Mouse (Mus musculus) E14TG2a.4 (cell line): ENCODE measurements around the gene Loxl1.
"Not testable (repeated sequence)": the region's sequence is repeated elsewhere in the genome, so short reads cannot be mapped to it uniquely, and the experiment has no call there.

Source experiments
- H3K27me3 ChIP-seq: 2 replicates; pipeline ENCODE4 v1.6.1; 2014; ENCODE audit warnings: low read length, control low read depth; ENCODE audit not compliant: insufficient read depth
- H3K36me3 ChIP-seq: 2 replicates; pipeline ENCODE4 v1.6.1; 2014; ENCODE audit warnings: low read length, control low read depth; ENCODE audit not compliant: insufficient read depth
- H3K4me1 ChIP-seq: replicated peaks from 2 replicates; pipeline ENCODE4 v1.6.1; 2014; ENCODE audit warnings: low read depth, low read length, control low read depth
- H3K4me3 ChIP-seq: replicated peaks from 2 replicates; pipeline ENCODE4 v1.5.1; 2014; ENCODE audit warnings: mild to moderate bottlenecking, low read length
- H3K9me3 ChIP-seq: 2 replicates; pipeline ENCODE4 v1.6.1; 2014; ENCODE audit warnings: low read length, control low read depth
- CTCF ChIP-seq: conservative IDR thresholded peaks from 2 replicates; pipeline ENCODE4 v1.5.1; 2014; ENCODE audit warnings: low read length
- NANOG ChIP-seq: IDR thresholded peaks from 2 replicates; pipeline ENCODE4 v1.6.1; 2014; ENCODE audit warnings: borderline replicate concordance, low read length, mixed read lengths
- POU5F1 ChIP-seq: IDR thresholded peaks from 2 replicates; pipeline ENCODE4 v1.6.1; 2014; ENCODE audit warnings: low read length, borderline replicate concordance

Loxl1 gene

GRCm38 (mm10) chr9:58278313-58278712 lies 34.7 kb downstream of the Loxl1 start:
- Histone ChIP-seq H3K9me3 (no peaks in the 10 kb centered on the region), H3K4me3 (no peak overlapping the region; the same call in 1 of the 2 replicates), H3K27me3 (no peaks in the 10 kb centered on the region), H3K36me3 (no peaks in the 10 kb centered on the region), H3K4me1 (peaks cover 60% of the 10 kb centered on the region)
- TF ChIP-seq POU5F1: no peak

- Histone ChIP-seq H3K4me1 (peaks cover 70% of the 10 kb centered on the region), H3K36me3 (no peaks in the 10 kb centered on the region), H3K4me3 (peak overlapping the region; percentile 79), H3K9me3 (no peaks in the 10 kb centered on the region), H3K27me3 (no peaks in the 10 kb centered on the region)
- TF ChIP-seq NANOG (no peak), CTCF (no peak), POU5F1 (no peak)
These were observed 36.6 kb downstream of the Loxl1 start for GRCm38 (mm10) chr9:58276346-58276745.

GRCm38 (mm10) chr9:58275797-58276196 lies 37.2 kb downstream of the Loxl1 start:
- Histone ChIP-seq H3K9me3 (no peaks in the 10 kb centered on the region), H3K36me3 (no peaks in the 10 kb centered on the region), H3K4me1 (peaks cover 75% of the 10 kb centered on the region), H3K4me3 (peak overlapping the region; percentile 79), H3K27me3 (no peaks in the 10 kb centered on the region)
- TF ChIP-seq CTCF (no peak), NANOG (no peak), POU5F1 (no peak)

GRCm38 (mm10) chr9:58275115-58275774 lies 37.7 kb downstream of the Loxl1 start:
- TF ChIP-seq POU5F1 (no peak), NANOG (no peak; the same call in 1 of the 2 replicates), CTCF (no peak)
- H3K27me3 ChIP-seq: no peaks in the 10 kb centered on the region
- H3K9me3 ChIP-seq: no peaks in the 10 kb centered on the region
- H3K36me3 ChIP-seq: no peaks in the 10 kb centered on the region
- H3K4me3 ChIP-seq: peak overlapping the region; percentile 79
- H3K4me1 ChIP-seq: peaks cover 77% of the 10 kb centered on the region

GRCm38 (mm10) chr9:58274626-58275025 lies 38.4 kb downstream of the Loxl1 start:
- Histone ChIP-seq H3K4me3 (peak overlapping the region; percentile 79), H3K36me3 (no peaks in the 10 kb centered on the region), H3K9me3 (no peaks in the 10 kb centered on the region), H3K4me1 (peaks cover 78% of the 10 kb centered on the region), H3K27me3 (no peaks in the 10 kb centered on the region)
- TF ChIP-seq NANOG: no peak
- no peak for TF ChIP-seq POU5F1
- no peak for TF ChIP-seq CTCF

- H3K27me3 ChIP-seq: no peaks in the 10 kb centered on the region
- H3K4me1 ChIP-seq: peaks cover 83% of the 10 kb centered on the region
- H3K4me3 ChIP-seq: peak overlapping the region; percentile 79
- H3K9me3 ChIP-seq: no peaks in the 10 kb centered on the region
- TF ChIP-seq NANOG (peak; percentile 46; the same call in 1 of the 2 replicates), POU5F1 (0 out of 2 replicates have a peak, but pooled peaks have one; percentile 10), CTCF (no peak)
- H3K36me3 ChIP-seq: no peaks in the 10 kb centered on the region
These were observed 38.8 kb downstream of the Loxl1 start for GRCm38 (mm10) chr9:58274101-58274604.

GRCm38 (mm10) chr9:58272855-58273254 lies 40.1 kb downstream of the Loxl1 start:
- Histone ChIP-seq H3K36me3 (no peaks in the 10 kb centered on the region), H3K4me3 (peak overlapping the region; percentile 24), H3K27me3 (no peaks in the 10 kb centered on the region), H3K9me3 (no peaks in the 10 kb centered on the region), H3K4me1 (peaks cover 85% of the 10 kb centered on the region)
- no peak for TF ChIP-seq CTCF
- no peak for TF ChIP-seq NANOG
- no peak for TF ChIP-seq POU5F1

GRCm38 (mm10) chr9:58272068-58272541 lies 40.9 kb downstream of the Loxl1 start:
- no peak for TF ChIP-seq POU5F1
- TF ChIP-seq CTCF: no peak
- no peak for TF ChIP-seq NANOG
- peaks cover 83% of the 10 kb centered on the region for H3K4me1 ChIP-seq
- no peaks in the 10 kb centered on the region for H3K27me3 ChIP-seq
- no peaks in the 10 kb centered on the region for H3K36me3 ChIP-seq
- H3K9me3 ChIP-seq: no peaks in the 10 kb centered on the region
- 0 out of 2 replicates have a peak overlapping the region, but pooled peaks have one; percentile 24 for H3K4me3 ChIP-seq

- H3K4me3 ChIP-seq, H3K36me3 ChIP-seq: not testable (repeated sequence)
These were observed 41.4 kb downstream of the Loxl1 start for GRCm38 (mm10) chr9:58271551-58271950.

More at GRCm38 (mm10) chr9:58271551-58271950, 41.4 kb downstream of the Loxl1 start:
- peaks cover 88% of the 10 kb centered on the region for H3K4me1 ChIP-seq
- H3K9me3 ChIP-seq, H3K27me3 ChIP-seq: not testable (repeated sequence)
